Mouse (Mus musculus) megakaryocyte, embryonic 14.5 days (primary cell): ENCODE results near the gene Gng12. TPM values are rescaled to one million over a fixed set of nuclear protein-coding genes. Genes with fewer than 3 reads are reported as not detected.

Source experiments
- H3K27me3 ChIP-seq: replicated peaks from 2 replicates; pipeline ENCODE3; 2012; ENCODE audit warnings: inconsistent platforms
- H3K36me3 ChIP-seq: replicated peaks from 2 replicates; pipeline ENCODE3; 2012; ENCODE audit warnings: low read length, inconsistent platforms, mixed read lengths
- H3K4me1 ChIP-seq: 2 replicates; pipeline ENCODE4 v1.6.1; 2012; ENCODE audit warnings: inconsistent platforms
- H3K4me3 ChIP-seq: replicated peaks from 2 replicates; pipeline ENCODE3; 2012; ENCODE audit warnings: moderate library complexity, mild to moderate bottlenecking, inconsistent platforms
- H3K9me3 ChIP-seq: 2 replicates; pipeline ENCODE4 v1.6.1; 2012; ENCODE audit warnings: inconsistent platforms
- FLI1 ChIP-seq: IDR thresholded peaks from 2 replicates; pipeline ENCODE4 v1.6.1; 2012; ENCODE audit warnings: low read length, inconsistent platforms, mixed read lengths
- GATA1 ChIP-seq: IDR thresholded peaks from 3 replicates; pipeline ENCODE4 v1.6.1; 2012; ENCODE audit warnings: mixed read lengths, low read length, inconsistent platforms, borderline replicate concordance
- polyA plus RNA-seq: library from polyadenylated mRNA; stranded (reverse); fragments of >175 nt; gene quantifications from 2 replicates; pipeline ENCODE4 v1.2.3, GENCODE M21; 2012; ENCODE audit warnings: low replicate concordance; ENCODE audit not compliant: insufficient read depth

Gene Gng12
- polyA plus RNA-seq, 1 experiment = 24.2 TPM

DNA sequence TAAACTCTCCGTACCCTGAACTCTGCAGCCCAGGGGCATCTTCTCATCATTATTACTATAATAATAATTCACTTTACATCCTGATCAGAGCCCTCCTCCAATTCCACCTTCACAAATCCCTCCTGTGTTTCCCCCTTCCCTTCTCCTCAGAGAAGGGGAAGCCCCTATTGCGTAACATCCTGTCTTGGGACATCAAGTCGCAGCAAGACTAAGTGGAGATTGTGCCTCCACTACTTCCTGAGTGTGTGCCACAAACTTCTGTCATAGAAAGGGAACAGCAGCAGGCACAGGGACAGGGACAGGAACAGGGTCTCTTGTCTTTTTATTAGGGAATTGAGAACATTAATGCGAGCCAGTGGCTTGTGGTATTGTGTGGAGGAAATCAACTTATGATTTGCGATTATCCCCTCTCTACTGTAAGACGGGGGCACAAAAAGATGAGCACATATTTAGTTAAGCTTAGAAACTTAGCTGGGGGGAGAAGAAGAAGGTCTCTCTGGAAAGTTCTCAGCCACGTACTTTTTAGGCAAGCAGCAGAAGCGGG, 173.1 kb downstream of the Gng12 start:
- H3K27me3 ChIP-seq = peaks cover 5% of the 10 kb centered on the region
- H3K4me3 ChIP-seq = peak overlapping the region; percentile 43
- peaks cover 19% of the 10 kb centered on the region for H3K4me1 ChIP-seq
- peaks cover 5% of the 10 kb centered on the region for H3K36me3 ChIP-seq
- TF ChIP-seq FLI1 = no peak
- TF ChIP-seq GATA1 = no peak
- no peaks in the 10 kb centered on the region for H3K9me3 ChIP-seq

DNA sequence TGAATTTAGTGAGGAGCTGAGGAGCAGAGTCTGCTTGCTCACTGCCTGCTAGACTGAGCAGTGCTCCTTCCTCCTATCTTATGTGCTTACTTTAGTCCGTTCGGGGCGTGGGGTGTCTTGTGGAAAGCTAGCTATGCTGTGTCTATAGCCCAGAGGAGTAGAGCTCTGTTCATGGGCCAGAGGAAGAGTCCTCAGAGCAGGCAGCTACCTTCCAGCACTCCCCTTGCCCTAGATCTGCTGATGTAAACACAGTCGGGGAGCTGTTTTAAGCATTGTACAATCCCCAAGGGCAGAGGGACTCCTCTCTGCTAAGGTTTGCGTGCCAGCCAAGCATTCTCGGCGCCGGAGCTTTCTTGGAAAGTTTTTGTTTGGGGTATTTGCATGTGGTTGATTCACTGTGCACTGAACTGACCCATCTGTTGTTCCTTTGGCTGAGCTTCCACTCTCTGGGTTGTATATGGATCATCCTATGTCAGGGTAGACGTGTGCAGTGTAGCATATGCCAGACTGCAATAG, 173.7 kb downstream of the Gng12 start:
- Histone ChIP-seq H3K4me3 (peak overlapping the region; percentile 43), H3K27me3 (peaks cover 5% of the 10 kb centered on the region), H3K36me3 (peaks cover 5% of the 10 kb centered on the region), H3K4me1 (peaks cover 19% of the 10 kb centered on the region), H3K9me3 (no peaks in the 10 kb centered on the region)
- no peak for TF ChIP-seq GATA1
- no peak for TF ChIP-seq FLI1

Other genes starting within 250 kb of the Gng12 start
- not detected in 2 replicates for gene Vmn1r35, start 210.5 kb upstream of the Gng12 start, polyA plus RNA-seq
- not detected in 2 replicates for gene Vmn1r36, start 177.2 kb upstream of the Gng12 start, polyA plus RNA-seq
- not detected in 2 replicates for gene Vmn1r37, start 167.0 kb upstream of the Gng12 start, polyA plus RNA-seq
- gene Vmn1r38, start 113.8 kb upstream of the Gng12 start, polyA plus RNA-seq = not detected in 2 replicates
- gene Vmn1r39, start 85.8 kb upstream of the Gng12 start, polyA plus RNA-seq = not detected in 2 replicates
- 88.5 and 148 TPM in 2 replicates for gene Gadd45a, start 141.1 kb downstream of the Gng12 start, polyA plus RNA-seq